Mouse (Mus musculus) heart, postnatal 0 days (tissue): ENCODE measurements at regions not wholly inside any gene's neighbourhood (a gene's known extent, or its start where the extent isn't known, plus 50 kb on each side); places are given as distances from the start of the nearest gene placed in this dataset.

Source experiments
- CTCF ChIP-seq: IDR thresholded peaks from 2 replicates; pipeline ENCODE4 v1.5.1; 2016; ENCODE audit warnings: antibody characterized with exemption, control low read depth, low read depth
- EP300 ChIP-seq: IDR thresholded peaks from 2 replicates; pipeline ENCODE4 v1.6.1; 2016; ENCODE audit warnings: antibody characterized with exemption, low read depth

DNA sequence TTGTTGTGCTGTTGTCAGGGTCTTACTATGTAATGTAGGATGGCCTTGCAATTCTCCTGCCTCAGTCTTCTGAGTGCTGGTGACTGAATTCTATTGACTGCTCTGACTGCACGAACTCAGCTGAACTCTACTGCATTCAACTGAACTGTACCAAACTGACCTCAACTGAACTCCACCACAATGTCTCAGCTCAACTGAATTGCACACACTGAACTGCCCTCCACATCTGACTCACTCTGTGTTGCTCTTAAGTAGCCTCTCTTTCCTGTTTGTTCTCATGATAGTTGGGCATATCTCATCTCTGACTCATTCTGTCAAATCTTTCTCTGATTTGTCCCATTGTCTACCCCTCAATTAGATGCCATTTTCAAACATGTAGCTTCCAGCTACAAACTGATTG lies 306.1 kb downstream of the Hace1 start:
- TF ChIP-seq EP300 (no peak), CTCF (no peak)
